Mouse (Mus musculus): Measurements from ENCODE around the gene Olfr198. TPM values are rescaled to one million over a fixed set of nuclear protein-coding genes. Genes with fewer than 3 reads are reported as not detected.
"Not testable (repeated sequence)": the region's sequence is repeated elsewhere in the genome, so short reads cannot be mapped to it uniquely, and the experiment has no call there.

The Olfr198 gene
- not detected in 2 replicates for total RNA-seq (2015)
- not detected in 2 replicates for total RNA-seq (2017)

DNA sequence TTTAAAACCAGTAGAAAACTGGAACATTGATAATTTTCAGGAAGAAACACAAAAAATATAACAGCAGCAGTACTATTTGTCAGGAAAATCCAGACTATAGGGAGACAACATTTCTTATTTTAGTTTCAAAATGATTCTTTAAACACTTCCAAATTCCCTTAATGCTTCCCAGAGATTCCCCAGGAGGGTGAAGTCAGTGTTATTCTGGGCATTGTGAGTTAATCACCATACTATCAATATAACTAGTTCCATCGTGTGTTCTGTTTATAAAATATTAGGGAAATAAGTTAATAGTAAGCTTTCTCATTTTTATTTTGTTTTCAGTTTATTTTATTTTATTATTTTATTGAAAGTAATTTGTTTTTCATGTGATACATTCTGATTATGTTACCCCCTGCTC lies at the start of gene Olfr198:
Gene Olfr198 (minus strand): TSS at position 101 of the 400 bp plus-strand sequence.
- not testable (repeated sequence) for ATAC-seq (ENCODE audit: poor library complexity, severe bottlenecking)

GRCm38 (mm10) chr16:59249684-59250083 lies 46.4 kb upstream of the Olfr198 start:
- ATAC-seq (ENCODE audit: poor library complexity, severe bottlenecking) = no peak

- ATAC-seq (ENCODE audit: poor library complexity, severe bottlenecking) = not testable (repeated sequence)
Measured at GRCm38 (mm10) chr16:59219667-59220066, 16.3 kb upstream of the Olfr198 start, which contains the start of gene Olfr199. TSS of gene Olfr199 (minus strand) at chr16:59219767.

DNA sequence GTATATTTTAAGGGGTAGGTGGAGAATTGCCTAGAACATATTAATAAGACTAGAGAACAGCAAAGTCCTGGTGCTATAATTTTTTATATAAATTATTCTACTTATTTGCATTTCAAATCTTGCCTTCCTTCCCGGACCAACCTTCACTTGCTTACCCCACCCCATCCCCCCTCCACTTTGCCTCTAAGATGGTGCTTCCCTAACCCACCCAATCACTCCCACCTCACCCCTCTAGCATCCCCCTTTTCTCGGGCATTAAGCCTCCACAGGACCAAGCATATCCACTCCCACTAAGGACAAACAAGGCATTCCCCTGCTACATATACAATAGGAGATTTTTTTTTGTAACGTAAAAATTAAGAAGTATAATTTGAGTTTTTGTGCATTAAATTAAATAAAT lies 14.5 kb upstream of the Olfr198 start:
- ATAC-seq (ENCODE audit: poor library complexity, severe bottlenecking) = not testable (repeated sequence)

GRCm38 (mm10) chr16:59170354-59170753 lies 33.0 kb downstream of the Olfr198 start, which contains the start of gene Olfr196:
TSS of gene Olfr196 (minus strand) at chr16:59170454.
- no peak for ATAC-seq (ENCODE audit: poor library complexity, severe bottlenecking)

- no peak for ATAC-seq (ENCODE audit: poor library complexity, severe bottlenecking)
Measured at GRCm38 (mm10) chr16:59151996-59152395, 51.3 kb downstream of the Olfr198 start.

Other genes with a start within 250 kb of the Olfr198 start
- gene Olfr183, start 208.2 kb downstream of the Olfr198 start, total RNA-seq (2015) = not detected in 2 replicates
- gene Olfr183, start 208.2 kb downstream of the Olfr198 start, total RNA-seq (2017) = not detected in 2 replicates
- gene Olfr186, start 173.2 kb downstream of the Olfr198 start, total RNA-seq (2015) = not detected in 2 replicates
- gene Olfr186, start 173.2 kb downstream of the Olfr198 start, total RNA-seq (2017) = not detected in 2 replicates
- not detected in 2 replicates for gene Olfr187, start 163.8 kb downstream of the Olfr198 start, total RNA-seq (2015)
- gene Olfr187, start 163.8 kb downstream of the Olfr198 start, total RNA-seq (2017) = not detected in 2 replicates
- not detected in 2 replicates for gene Olfr190, start 125.5 kb downstream of the Olfr198 start, total RNA-seq (2015)
- gene Olfr190, start 125.5 kb downstream of the Olfr198 start, total RNA-seq (2017) = not detected in 2 replicates
- gene Olfr191, start 113.7 kb downstream of the Olfr198 start, total RNA-seq (2015) = not detected in 2 replicates
- not detected in 2 replicates for gene Olfr191, start 113.7 kb downstream of the Olfr198 start, total RNA-seq (2017)
- gene Olfr193, start 91.7 kb downstream of the Olfr198 start, total RNA-seq (2015) = not detected in 2 replicates
- not detected in 2 replicates for gene Olfr193, start 91.7 kb downstream of the Olfr198 start, total RNA-seq (2017)
- gene Olfr194, start 82.5 kb downstream of the Olfr198 start, total RNA-seq (2015) = not detected in 2 replicates
- not detected in 2 replicates for gene Olfr194, start 82.5 kb downstream of the Olfr198 start, total RNA-seq (2017)
- not detected in 2 replicates for gene Olfr195, start 56.5 kb downstream of the Olfr198 start, total RNA-seq (2015)
- gene Olfr195, start 56.5 kb downstream of the Olfr198 start, total RNA-seq (2017) = not detected in 2 replicates
- gene Olfr196, start 33.1 kb downstream of the Olfr198 start, total RNA-seq (2015) = not detected in 2 replicates
- not detected in 2 replicates for gene Olfr196, start 33.1 kb downstream of the Olfr198 start, total RNA-seq (2017)
- gene Olfr199, start 16.2 kb upstream of the Olfr198 start, total RNA-seq (2015) = not detected in 2 replicates
- gene Olfr199, start 16.2 kb upstream of the Olfr198 start, total RNA-seq (2017) = not detected in 2 replicates
- gene Olfr201, start 69.1 kb upstream of the Olfr198 start, total RNA-seq (2015) = not detected in 2 replicates
- gene Olfr201, start 69.1 kb upstream of the Olfr198 start, total RNA-seq (2017) = not detected in 2 replicates
- not detected in 2 replicates for gene Olfr202, start 83.3 kb upstream of the Olfr198 start, total RNA-seq (2015)
- gene Olfr202, start 83.3 kb upstream of the Olfr198 start, total RNA-seq (2017) = not detected in 2 replicates
- gene Olfr203, start 95.3 kb upstream of the Olfr198 start, total RNA-seq (2015) = not detected in 2 replicates
- not detected in 2 replicates for gene Olfr203, start 95.3 kb upstream of the Olfr198 start, total RNA-seq (2017)
- gene Olfr204, start 114.7 kb upstream of the Olfr198 start, total RNA-seq (2015) = not detected in 2 replicates
- not detected in 2 replicates for gene Olfr204, start 114.7 kb upstream of the Olfr198 start, total RNA-seq (2017)
- gene Olfr205, start 127.6 kb upstream of the Olfr198 start, total RNA-seq (2015) = not detected in 2 replicates
- gene Olfr205, start 127.6 kb upstream of the Olfr198 start, total RNA-seq (2017) = not detected in 2 replicates
- gene Olfr206, start 145.7 kb upstream of the Olfr198 start, total RNA-seq (2015) = not detected in 2 replicates
- not detected in 2 replicates for gene Olfr206, start 145.7 kb upstream of the Olfr198 start, total RNA-seq (2017)
- gene Olfr209, start 160.5 kb upstream of the Olfr198 start, total RNA-seq (2015) = not detected in 2 replicates
- gene Olfr209, start 160.5 kb upstream of the Olfr198 start, total RNA-seq (2017) = not detected in 2 replicates
- not detected in 2 replicates for gene Gabrr3, start 203.8 kb upstream of the Olfr198 start, total RNA-seq (2015)
- gene Gabrr3, start 203.8 kb upstream of the Olfr198 start, total RNA-seq (2017) = not detected in 2 replicates